Mouse (Mus musculus) limb, embryonic 15.5 days (tissue): Measurements from ENCODE around the gene Nf2. TPM values are rescaled to one million over a fixed set of nuclear protein-coding genes. Genes with fewer than 3 reads are reported as not detected.
"Not testable (repeated sequence)": the region's sequence is repeated elsewhere in the genome, so short reads cannot be mapped to it uniquely, and the experiment has no call there.

Experiments
- ATAC-seq: fragments of 200-750 bp; cut with Nextera tagmentation; 2 replicates; pipeline ENCODE4 v1.8.0; 2017; ENCODE audit warnings: low read depth, moderate TSS enrichment; ENCODE audit not compliant: insufficient number of reproducible peaks, low FRiP score, low TSS enrichment
- H3K27ac ChIP-seq: fragments of 300-500 bp; sonication (generic); 2 replicates; pipeline ENCODE4 v1.5.1; 2015; ENCODE audit warnings: moderate library complexity, mild to moderate bottlenecking, inconsistent platforms
- H3K27me3 ChIP-seq: fragments of 300-500 bp; sonication (generic); 2 replicates; pipeline ENCODE4 v1.6.1; 2015; ENCODE audit warnings: inconsistent platforms
- H3K36me3 ChIP-seq: fragments of 300-500 bp; sonication (generic); 2 replicates; pipeline ENCODE4 v1.6.1; 2015; ENCODE audit warnings: inconsistent platforms
- H3K4me1 ChIP-seq: fragments of 300-500 bp; sonication (generic); 2 replicates; pipeline ENCODE4 v1.6.1; 2015; ENCODE audit warnings: inconsistent platforms
- H3K4me2 ChIP-seq: fragments of 300-500 bp; sonication (generic); 2 replicates; pipeline ENCODE4 v1.6.1; 2015; ENCODE audit warnings: mild to moderate bottlenecking, inconsistent platforms
- H3K4me3 ChIP-seq: fragments of 300-500 bp; sonication (generic); 2 replicates; pipeline ENCODE4 v1.5.1; 2015; ENCODE audit warnings: mild to moderate bottlenecking, inconsistent platforms
- H3K9ac ChIP-seq: fragments of 300-500 bp; sonication (generic); 2 replicates; pipeline ENCODE4 v1.6.1; 2015; ENCODE audit warnings: inconsistent platforms
- H3K9me3 ChIP-seq: fragments of 300-500 bp; sonication (generic); 2 replicates; pipeline ENCODE4 v1.6.1; 2016; ENCODE audit warnings: inconsistent platforms
- WGBS: fragments of 180-500 bp; shearing (Covaris S2); methylation state at CpG from one replicate; pipeline ENCODE4 v1.1.7; 2015; 5-methylcytosine and 5-hydroxymethylcytosine counted together
- polyA plus RNA-seq: library from polyadenylated mRNA; unstranded; fragments of >200 nt; fragmentation: Nextera tagmentation; extraction: Ambion mirVana; gene quantifications from 2 replicates; pipeline ENCODE4 v1.2.1, GENCODE M21; 2015

Nf2 gene
- polyA plus RNA-seq, 1 experiment from 2014 or later: 47.3 TPM

GRCm38 (mm10) chr11:4833295-4833939, 15.9 kb downstream of the Nf2 start:
- Histone ChIP-seq H3K9me3 (no peaks in the 10 kb centered on the region), H3K36me3 (no peaks in the 10 kb centered on the region), H3K4me3 (no peak overlapping the region), H3K4me2 (no peak overlapping the region), H3K9ac (no peak overlapping the region), H3K27ac (no peak overlapping the region), H3K27me3 (no peaks in the 10 kb centered on the region), H3K4me1 (no peaks in the 10 kb centered on the region; the same call in 1 of the 2 replicates)
- WGBS: 68% methylated on average over 3 of the region's 3 CpGs
- no peak for ATAC-seq

GRCm38 (mm10) chr11:4831066-4831465, 18.3 kb downstream of the Nf2 start:
- H3K27ac ChIP-seq: no peak overlapping the region
- no peak overlapping the region for H3K9ac ChIP-seq
- ATAC-seq: no peak
- no peaks in the 10 kb centered on the region for H3K36me3 ChIP-seq
- no peak overlapping the region for H3K4me3 ChIP-seq
- no peaks in the 10 kb centered on the region for H3K27me3 ChIP-seq
- no peaks in the 10 kb centered on the region for H3K4me1 ChIP-seq
- H3K4me2 ChIP-seq: no peak overlapping the region
- no peaks in the 10 kb centered on the region for H3K9me3 ChIP-seq

- Histone ChIP-seq H3K9me3 (no peaks in the 10 kb centered on the region), H3K4me2 (no peak overlapping the region), H3K4me1 (no peaks in the 10 kb centered on the region), H3K36me3 (no peaks in the 10 kb centered on the region), H3K4me3 (no peak overlapping the region), H3K9ac (no peak overlapping the region), H3K27ac (no peak overlapping the region), H3K27me3 (no peaks in the 10 kb centered on the region)
- WGBS: 76% methylated on average over 2 of the region's 2 CpGs
- no peak for ATAC-seq
These were observed 21.4 kb downstream of the Nf2 start for GRCm38 (mm10) chr11:4827916-4828315.

- Histone ChIP-seq H3K4me1 (no peaks in the 10 kb centered on the region), H3K27me3 (no peaks in the 10 kb centered on the region), H3K4me3 (no peak overlapping the region), H3K9ac (no peak overlapping the region), H3K4me2 (no peak overlapping the region), H3K27ac (no peak overlapping the region), H3K9me3 (no peaks in the 10 kb centered on the region), H3K36me3 (no peaks in the 10 kb centered on the region)
- no peak for ATAC-seq
These were observed 22.0 kb downstream of the Nf2 start for GRCm38 (mm10) chr11:4827340-4827739.

GRCm38 (mm10) chr11:4826152-4826778, 23.1 kb downstream of the Nf2 start:
- no peaks in the 10 kb centered on the region for H3K36me3 ChIP-seq
- H3K9me3 ChIP-seq: no peaks in the 10 kb centered on the region
- H3K27ac ChIP-seq: no peak overlapping the region
- H3K4me1 ChIP-seq: no peaks in the 10 kb centered on the region
- ATAC-seq: no peak
- 92% methylated on average over 3 of the region's 3 CpGs for WGBS
- no peaks in the 10 kb centered on the region for H3K27me3 ChIP-seq
- H3K9ac ChIP-seq: no peak overlapping the region
- H3K4me3 ChIP-seq: no peak overlapping the region
- no peak overlapping the region for H3K4me2 ChIP-seq

- Histone ChIP-seq H3K36me3 (0 out of 2 replicates have a peak, but pooled peaks cover 1% of the 10 kb centered on the region), H3K4me2 (no peak overlapping the region), H3K4me3 (no peak overlapping the region), H3K9me3 (no peaks in the 10 kb centered on the region), H3K9ac (no peak overlapping the region), H3K27ac (no peak overlapping the region), H3K27me3 (no peaks in the 10 kb centered on the region), H3K4me1 (no peaks in the 10 kb centered on the region)
- no peak for ATAC-seq
- WGBS: 91% methylated on average over 6 of the region's 6 CpGs
These were observed 25.6 kb downstream of the Nf2 start for GRCm38 (mm10) chr11:4823655-4824312.

GRCm38 (mm10) chr11:4822446-4822842, 26.9 kb downstream of the Nf2 start:
- not testable (repeated sequence) for H3K36me3 ChIP-seq, H3K27ac ChIP-seq, H3K9me3 ChIP-seq, H3K4me2 ChIP-seq, ATAC-seq, H3K9ac ChIP-seq, H3K4me3 ChIP-seq, H3K27me3 ChIP-seq, H3K4me1 ChIP-seq
- WGBS: 92% methylated on average over 4 of the region's 4 CpGs

GRCm38 (mm10) chr11:4821492-4822445, 27.6 kb downstream of the Nf2 start:
- H3K4me1 ChIP-seq: no peaks in the 10 kb centered on the region
- no peak overlapping the region for H3K27ac ChIP-seq
- H3K9ac ChIP-seq: no peak overlapping the region
- 34% methylated on average over 7 of the region's 7 CpGs for WGBS
- no peaks in the 10 kb centered on the region for H3K9me3 ChIP-seq
- H3K36me3 ChIP-seq: peaks cover 8% of the 10 kb centered on the region; the same call in 1 of the 2 replicates
- H3K4me3 ChIP-seq: no peak overlapping the region
- H3K27me3 ChIP-seq: no peaks in the 10 kb centered on the region
- ATAC-seq: no peak
- no peak overlapping the region for H3K4me2 ChIP-seq

GRCm38 (mm10) chr11:4814507-4815450, 34.6 kb downstream of the Nf2 start:
- Histone ChIP-seq H3K4me1 (no peaks in the 10 kb centered on the region), H3K9me3 (no peaks in the 10 kb centered on the region), H3K27me3 (no peaks in the 10 kb centered on the region), H3K36me3 (peaks cover 26% of the 10 kb centered on the region), H3K27ac (no peak overlapping the region), H3K4me3 (no peak overlapping the region), H3K9ac (no peak overlapping the region), H3K4me2 (no peak overlapping the region)
- no peak for ATAC-seq
- 88% methylated on average over 7 of the region's 7 CpGs for WGBS

GRCm38 (mm10) chr11:4808311-4808710, 41.0 kb downstream of the Nf2 start:
- Histone ChIP-seq H3K4me2 (no peak overlapping the region), H3K4me3 (no peak overlapping the region), H3K9me3 (no peaks in the 10 kb centered on the region), H3K27me3 (no peaks in the 10 kb centered on the region), H3K9ac (no peak overlapping the region), H3K4me1 (peaks cover 8% of the 10 kb centered on the region), H3K36me3 (peaks cover 19% of the 10 kb centered on the region), H3K27ac (no peak overlapping the region)
- no peak for ATAC-seq
- WGBS: 89% methylated on average over 6 of the region's 6 CpGs
